Mouse (Mus musculus) MEL (cell line): ENCODE results near the gene Cdca5. TPM values are rescaled to one million over a fixed set of nuclear protein-coding genes. Genes with fewer than 3 reads are reported as not detected.

Experiments used
- DNase-seq: peaks from one replicate; pipeline ENCODE4 v3.0.0; 2011; ENCODE audit warnings: low read depth, low spot score
- H3K27ac ChIP-seq: 2 replicates; pipeline ENCODE4 v1.5.1; 2012; ENCODE audit warnings: low read depth, mild to moderate bottlenecking, control low read depth, low read length, moderate library complexity; ENCODE audit not compliant: control insufficient read depth
- H3K27me3 ChIP-seq, 2 experiments: fragments of 150-350 bp in 1 of 2; sonication (generic) in 1 of 2; 2 replicates each; pipeline ENCODE4 v1.6.1; 2012; ENCODE audit warnings: low read length in 2 of 2, mild to moderate bottlenecking in 2 of 2, improper control_type of control experiment in 1 of 2, moderate library complexity in 1 of 2; ENCODE audit not compliant: insufficient read depth in 2 of 2, control insufficient read depth in 1 of 2
- H3K36me3 ChIP-seq, 2 experiments: 2 replicates each; pipeline ENCODE4 v1.6.1; 2012 to 2014; ENCODE audit warnings: low read length in 2 of 2, improper control_type of control experiment in 1 of 2, inconsistent platforms in 1 of 2, mild to moderate bottlenecking in 1 of 2; ENCODE audit not compliant: insufficient read depth in 2 of 2, control insufficient read depth in 1 of 2
- H3K4me1 ChIP-seq, 2 experiments: fragments of 150-350 bp in 1 of 2; sonication (generic) in 1 of 2; 2 replicates each; pipeline ENCODE4 v1.6.1; 2012; ENCODE audit warnings: low read length in 2 of 2, improper control_type of control experiment in 1 of 2, mild to moderate bottlenecking in 1 of 2; ENCODE audit not compliant: insufficient read depth in 2 of 2, control insufficient read depth in 1 of 2
- H3K4me3 ChIP-seq, 2 experiments: fragments of 150-350 bp in 1 of 2; sonication (generic) in 1 of 2; 2 replicates each; pipeline ENCODE4 v1.5.1; 2012; ENCODE audit warnings: low read depth in 2 of 2, low read length in 2 of 2, mild to moderate bottlenecking in 2 of 2, moderate library complexity in 2 of 2, control low read depth in 1 of 2, improper control_type of control experiment in 1 of 2; ENCODE audit not compliant: control insufficient read depth in 1 of 2, insufficient read depth in 1 of 2
- H3K79me2 ChIP-seq: 2 replicates; pipeline ENCODE4 v1.6.1; 2012; ENCODE audit warnings: mild to moderate bottlenecking, low read length, moderate library complexity; ENCODE audit not compliant: control insufficient read depth, poor library complexity, insufficient read depth
- H3K9ac ChIP-seq: 2 replicates; pipeline ENCODE4 v1.6.1; 2012; ENCODE audit warnings: low read depth, mild to moderate bottlenecking, control low read depth, low read length, moderate library complexity; ENCODE audit not compliant: control insufficient read depth, poor library complexity, severe bottlenecking
- H3K9me3 ChIP-seq: fragments of 150-350 bp; sonication (generic); replicated peaks from 2 replicates; pipeline ENCODE4 v1.6.1; 2012; ENCODE audit warnings: mild to moderate bottlenecking, low read length, improper control_type of control experiment, moderate library complexity; ENCODE audit not compliant: insufficient read depth
- BHLHE40 ChIP-seq: IDR thresholded peaks from 2 replicates; pipeline ENCODE4 v1.6.1; 2012; ENCODE audit warnings: low read depth, mild to moderate bottlenecking, inconsistent platforms, low read length, improper control_type of control experiment, borderline replicate concordance
- CHD1 ChIP-seq: IDR thresholded peaks from 2 replicates; pipeline ENCODE4 v1.6.1; 2012; ENCODE audit warnings: low read depth, mild to moderate bottlenecking, inconsistent platforms, low read length, improper control_type of control experiment
- CHD2 ChIP-seq: IDR thresholded peaks from 2 replicates; pipeline ENCODE4 v1.6.1; 2011; ENCODE audit warnings: low read length, improper control_type of control experiment
- CTCF ChIP-seq, 3 experiments: IDR thresholded peaks in 2 of 3; conservative IDR thresholded peaks in 1 of 3; 2 replicates each; pipeline ENCODE4 v1.5.1; 2011 to 2012; ENCODE audit warnings: low read length in 3 of 3, low read depth in 2 of 3, mild to moderate bottlenecking in 2 of 3, improper control_type of control experiment in 1 of 3, inconsistent platforms in 1 of 3, mixed read lengths in 1 of 3, moderate library complexity in 1 of 3; ENCODE audit not compliant: control insufficient read depth in 1 of 3, insufficient read depth in 1 of 3, poor library complexity in 1 of 3, severe bottlenecking in 1 of 3
- E2F4 ChIP-seq: IDR thresholded peaks from 2 replicates; pipeline ENCODE4 v1.6.1; 2011; ENCODE audit warnings: low read depth, low read length, improper control_type of control experiment, borderline replicate concordance
- EP300 ChIP-seq, 2 experiments: IDR thresholded peaks; 2 replicates each; pipeline ENCODE4 v1.6.1; 2011; ENCODE audit warnings: improper control_type of control experiment in 2 of 2, low read length in 2 of 2, low read depth in 1 of 2, mild to moderate bottlenecking in 1 of 2
- ETS1 ChIP-seq: IDR thresholded peaks from 2 replicates; pipeline ENCODE4 v1.6.1; 2012; ENCODE audit warnings: low read depth, mild to moderate bottlenecking, inconsistent platforms, low read length, improper control_type of control experiment, moderate library complexity
- JUND ChIP-seq: IDR thresholded peaks from 2 replicates; pipeline ENCODE4 v1.6.1; 2011; ENCODE audit warnings: low read depth, mild to moderate bottlenecking, improper control_type of control experiment, low read length
- KAT2A ChIP-seq: conservative IDR thresholded peaks from 2 replicates; pipeline ENCODE4 v1.6.1; 2012; ENCODE audit warnings: low read depth, low read length, improper control_type of control experiment, inconsistent platforms
- MAFK ChIP-seq: IDR thresholded peaks from 2 replicates; pipeline ENCODE4 v1.6.1; 2011; ENCODE audit warnings: low read depth, mild to moderate bottlenecking, low read length, improper control_type of control experiment, borderline replicate concordance
- MAX ChIP-seq: IDR thresholded peaks from 2 replicates; pipeline ENCODE4 v1.6.1; 2011; ENCODE audit warnings: low read length, improper control_type of control experiment
- MAZ ChIP-seq: IDR thresholded peaks from 2 replicates; pipeline ENCODE4 v1.6.1; 2012; ENCODE audit warnings: low read depth, mild to moderate bottlenecking, inconsistent platforms, low read length, improper control_type of control experiment
- MEF2A ChIP-seq: IDR thresholded peaks from 2 replicates; pipeline ENCODE4 v1.6.1; 2014; ENCODE audit warnings: low read depth, mild to moderate bottlenecking, inconsistent platforms, low read length, improper control_type of control experiment; ENCODE audit not compliant: poor library complexity, insufficient replicate concordance, severe bottlenecking; ENCODE audit errors: extremely low read depth
- MXI1 ChIP-seq: IDR thresholded peaks from 2 replicates; pipeline ENCODE4 v1.6.1; 2011; ENCODE audit warnings: mild to moderate bottlenecking, low read depth, low read length, improper control_type of control experiment
- MYB ChIP-seq: IDR thresholded peaks from 2 replicates; pipeline ENCODE4 v1.6.1; 2011; ENCODE audit warnings: mild to moderate bottlenecking, low read depth, low read length, improper control_type of control experiment
- MYC ChIP-seq: IDR thresholded peaks from 2 replicates; pipeline ENCODE4 v1.6.1; 2011; ENCODE audit warnings: low read depth, mild to moderate bottlenecking, low read length, improper control_type of control experiment, moderate library complexity
- NELFE ChIP-seq: IDR thresholded peaks from 2 replicates; pipeline ENCODE4 v1.6.1; 2011; ENCODE audit warnings: low read depth, low read length, improper control_type of control experiment
- NRF1 ChIP-seq: IDR thresholded peaks from 2 replicates; pipeline ENCODE4 v1.6.1; 2014; ENCODE audit warnings: low read depth, mild to moderate bottlenecking, inconsistent platforms, low read length, improper control_type of control experiment, moderate library complexity; ENCODE audit not compliant: poor library complexity, insufficient read depth, severe bottlenecking
- POLR2A ChIP-seq, 2 experiments: IDR thresholded peaks; 2 replicates each; pipeline ENCODE4 v1.6.1; 2011 to 2012; ENCODE audit warnings: low read length in 2 of 2, mild to moderate bottlenecking in 2 of 2, control low read depth in 1 of 2, improper control_type of control experiment in 1 of 2, low read depth in 1 of 2, moderate library complexity in 1 of 2; ENCODE audit not compliant: control insufficient read depth in 1 of 2, insufficient read depth in 1 of 2, poor library complexity in 1 of 2
- POLR2AphosphoS2 ChIP-seq: IDR thresholded peaks from 2 replicates; pipeline ENCODE4 v1.6.1; 2011; ENCODE audit warnings: low read length, improper control_type of control experiment
- POLR2AphosphoS5 ChIP-seq: IDR thresholded peaks from 2 replicates; pipeline ENCODE4 v1.6.1; 2012; ENCODE audit warnings: low read depth, borderline replicate concordance, mild to moderate bottlenecking, inconsistent platforms, low read length, moderate library complexity, mixed read lengths
- RAD21 ChIP-seq: IDR thresholded peaks from 2 replicates; pipeline ENCODE4 v1.6.1; 2011; ENCODE audit warnings: mild to moderate bottlenecking, low read depth, low read length, improper control_type of control experiment
- SIN3A ChIP-seq: IDR thresholded peaks from 2 replicates; pipeline ENCODE4 v1.6.1; 2012; ENCODE audit warnings: low read length, improper control_type of control experiment, inconsistent platforms
- TAL1 ChIP-seq: IDR thresholded peaks from 2 replicates; pipeline ENCODE4 v1.6.1; 2012; ENCODE audit warnings: mild to moderate bottlenecking, inconsistent platforms, low read length, moderate library complexity, mixed read lengths
- TBP ChIP-seq: IDR thresholded peaks from 2 replicates; pipeline ENCODE4 v1.8.0; 2011; ENCODE audit warnings: low read depth, low read length, improper control_type of control experiment
- TCF12 ChIP-seq: IDR thresholded peaks from 2 replicates; pipeline ENCODE4 v1.6.1; 2014; ENCODE audit warnings: low read depth, mild to moderate bottlenecking, inconsistent platforms, low read length, improper control_type of control experiment, moderate library complexity
- UBTF ChIP-seq: IDR thresholded peaks from 2 replicates; pipeline ENCODE4 v1.6.1; 2012; ENCODE audit warnings: low read depth, mild to moderate bottlenecking, inconsistent platforms, low read length, improper control_type of control experiment, moderate library complexity, borderline replicate concordance; ENCODE audit not compliant: insufficient read depth
- USF1 ChIP-seq: IDR thresholded peaks from 2 replicates; pipeline ENCODE4 v1.6.1; 2014; ENCODE audit warnings: low read depth, mild to moderate bottlenecking, inconsistent platforms, low read length, improper control_type of control experiment, moderate library complexity
- USF2 ChIP-seq, 2 experiments: IDR thresholded peaks; 2 replicates each; pipeline ENCODE4 v1.6.1; 2011 to 2012; ENCODE audit warnings: improper control_type of control experiment in 2 of 2, low read length in 2 of 2, borderline replicate concordance in 1 of 2, inconsistent platforms in 1 of 2, low read depth in 1 of 2, mild to moderate bottlenecking in 1 of 2; ENCODE audit not compliant: insufficient read depth in 1 of 2
- ZC3H11A ChIP-seq: IDR thresholded peaks from 2 replicates; pipeline ENCODE4 v1.6.1; 2012; ENCODE audit warnings: low read depth, mild to moderate bottlenecking, inconsistent platforms, low read length, improper control_type of control experiment
- ZMIZ1 ChIP-seq: IDR thresholded peaks from 2 replicates; pipeline ENCODE4 v1.6.1; 2012; ENCODE audit warnings: low read depth, mild to moderate bottlenecking, inconsistent platforms, low read length, improper control_type of control experiment, moderate library complexity
- ZNF384 ChIP-seq: IDR thresholded peaks from 2 replicates; pipeline ENCODE4 v1.6.1; 2012; ENCODE audit warnings: low read depth, mild to moderate bottlenecking, inconsistent platforms, low read length, improper control_type of control experiment
- polyA plus RNA-seq, 2 experiments: library from polyadenylated mRNA; stranded (reverse) in 1 of 2; unstranded in 1 of 2; fragments of >175 nt in 1 of 2; fragments of >200 nt in 1 of 2; gene quantifications; 2 replicates each; pipeline versions ENCODE4 v1.2.1 to v1.2.4; 2012; ENCODE audit warnings: low replicate concordance in 2 of 2, low read depth in 1 of 2; ENCODE audit not compliant: insufficient read length in 2 of 2, insufficient read depth in 1 of 2, missing spikeins in 1 of 2
- total RNA-seq: library from RNA; depleted of rRNA; stranded (reverse); fragments of 300-350 nt; gene quantifications from 2 replicates; pipeline ENCODE4 v1.2.3, GENCODE M21; 2012

The Cdca5 gene
- total and polyA plus RNA-seq, 3 experiments = 48.5 to 56.5 TPM; not detected in 1

DNA sequence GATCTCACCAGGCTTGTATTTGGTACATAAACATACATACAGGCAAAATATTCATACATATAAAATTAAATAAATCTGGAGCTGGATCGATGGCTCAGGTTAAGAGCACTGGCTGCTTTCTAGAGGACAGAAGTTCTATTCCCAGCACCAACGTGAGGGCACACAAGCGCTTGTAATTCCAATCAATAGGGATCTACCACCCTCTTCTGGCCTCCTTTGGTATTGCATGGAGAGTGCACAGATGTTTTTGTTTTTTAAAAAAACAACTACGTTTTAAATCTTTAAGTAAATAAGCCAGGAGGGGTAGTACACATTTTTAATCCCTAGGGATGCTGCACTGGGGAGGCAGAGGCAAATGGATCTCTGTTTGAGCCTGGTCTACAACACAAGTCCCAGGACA lies 41.5 kb downstream of the Cdca5 start (continued):
- TF ChIP-seq MYB (no peak), MEF2A (no peak), TCF12 (no peak), POLR2AphosphoS5 (no peak)

DNA sequence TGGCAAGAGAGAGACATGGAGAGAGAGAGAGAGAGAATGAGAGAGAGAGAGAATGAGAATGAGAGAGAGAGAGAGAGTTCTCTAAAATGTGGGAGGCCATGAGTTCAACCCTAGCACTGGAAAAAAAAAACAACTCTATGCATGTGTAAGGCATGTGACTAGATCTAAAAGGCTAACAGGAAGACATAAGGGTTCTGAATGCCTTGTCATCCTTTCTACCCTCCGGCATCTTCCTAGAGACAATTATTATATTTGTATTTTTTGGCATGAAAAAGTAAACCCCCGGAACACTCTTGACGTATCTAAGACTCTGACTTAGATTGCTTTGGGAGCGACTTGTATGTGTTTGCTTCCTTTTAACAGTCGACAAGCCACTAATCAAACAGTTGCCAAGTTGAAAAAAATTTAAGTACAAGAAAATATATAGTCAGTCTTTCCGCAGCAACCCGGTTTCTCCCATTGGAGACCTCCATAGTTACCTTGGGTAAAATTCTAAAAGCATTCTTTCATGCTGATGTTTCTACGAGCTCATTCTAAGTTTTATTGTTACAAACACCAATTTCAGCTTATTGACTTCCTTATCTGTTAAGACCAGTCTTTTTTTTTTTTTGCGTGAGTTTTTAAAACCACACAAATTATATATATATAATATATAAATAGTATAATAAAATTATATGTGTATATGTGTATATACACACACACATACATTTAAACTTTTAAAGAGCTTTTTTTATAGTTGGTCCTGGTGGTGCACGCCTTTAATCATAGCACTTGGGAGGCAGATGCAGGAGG lies 42.2 kb downstream of the Cdca5 start:
- H3K27ac ChIP-seq = peak overlapping the region; percentile 93

DNA sequence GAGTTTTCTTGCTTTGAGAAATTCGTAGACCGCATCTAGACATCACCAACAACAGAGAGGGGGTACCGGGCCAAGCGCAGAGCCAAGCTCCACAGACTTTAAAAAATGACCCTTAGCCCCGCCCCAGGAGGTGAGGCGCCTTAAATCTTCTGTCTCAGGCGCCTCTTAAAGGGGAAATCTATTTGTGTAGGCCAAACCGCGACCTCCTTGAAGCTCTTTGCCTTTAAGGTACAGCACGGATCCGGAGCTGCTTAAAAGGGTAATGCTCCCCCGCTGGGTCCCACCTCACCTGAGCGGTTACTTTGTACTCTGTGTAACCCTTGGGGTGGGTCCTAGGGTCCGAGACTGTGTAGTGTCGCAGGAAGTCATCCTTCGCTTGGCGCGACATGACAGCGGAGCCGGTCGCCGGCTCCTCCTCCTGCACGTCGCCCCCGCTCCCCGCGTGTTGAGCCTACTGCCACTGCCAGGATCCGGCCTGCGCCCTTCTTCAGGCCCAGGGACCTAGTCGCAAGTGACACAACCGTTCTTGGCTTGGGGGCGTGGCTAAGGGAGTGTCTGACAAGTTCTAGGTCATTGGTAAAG lies 43.1 kb downstream of the Cdca5 start, which contains the start of gene Snx15:
Snx15 (minus strand) TSS at position 545 of the 582 bp plus-strand sequence.
- H3K9ac ChIP-seq = peak within 1 kb of the TSS; percentile 87
- peak within 1 kb of the TSS; percentile 93 for H3K27ac ChIP-seq
- H3K36me3 ChIP-seq = peaks cover 0 to 22% of the 10 kb centered on the region in 2 experiments; a peak in 2 of 4 replicates
- no peaks in the 10 kb centered on the region for H3K27me3 ChIP-seq
- no peaks in the 10 kb centered on the region for H3K9me3 ChIP-seq
- peak within 1 kb of the TSS; percentile 57 to 82 for H3K4me3 ChIP-seq
- H3K79me2 ChIP-seq = peaks cover 1% of the 10 kb centered on the region; the same call in 1 of the 2 replicates
- DNase-seq = peak; percentile 99
- H3K4me1 ChIP-seq = peaks cover 9 to 34% of the 10 kb centered on the region in 2 experiments; a peak in 3 of 4 replicates
- TF ChIP-seq TAL1 (no peak), NRF1 (no peak), BHLHE40 (peak; percentile 5; the same call in 1 of the 2 replicates), NELFE (peak; percentile 40), POLR2AphosphoS2 (no peak), EP300 (IDR thresholded peaks at IDR 0.05; ENCODE audit: low read depth in 1 of 2, low read length in 2 of 2) (no peak), CHD1 (no peak), USF1 (no peak), MEF2A (no peak), E2F4 (no peak; the same call in 1 of the 2 replicates), MYC (0 out of 2 replicates have a peak, but pooled peaks have one; percentile 16), TBP (peak; percentile 67), TCF12 (0 out of 2 replicates have a peak, but pooled peaks have one; percentile 13)

More for the DNA sequence above, 42.2 kb downstream of the Cdca5 start:
- Histone ChIP-seq H3K36me3 (peaks cover 0 to 17% of the 10 kb centered on the region in 2 experiments; a peak in 2 of 4 replicates), H3K4me3 (peak overlapping the region; percentile 57 to 82), H3K9me3 (no peaks in the 10 kb centered on the region), H3K9ac (peak overlapping the region; percentile 87), H3K27me3 (no peaks in the 10 kb centered on the region), H3K79me2 (peaks cover 1% of the 10 kb centered on the region; the same call in 1 of the 2 replicates), H3K4me1 (peaks cover 3 to 26% of the 10 kb centered on the region in 2 experiments; a peak in 3 of 4 replicates)
- no peak for TF ChIP-seq MAFK
- TF ChIP-seq MYC = no peak
- TF ChIP-seq KAT2A = no peak
- TF ChIP-seq RAD21 = no peak
- peak; percentile 91; the same call in 1 of the 2 replicates for TF ChIP-seq CHD1
- no peak for TF ChIP-seq USF2 (IDR thresholded peaks at IDR 0.05; ENCODE audit: borderline replicate concordance in 1 of 2, insufficient read depth in 1 of 2, low read depth in 1 of 2, low read length in 2 of 2)
- TF ChIP-seq JUND = no peak
- TF ChIP-seq NELFE = peak; percentile 11; the same call in 1 of the 2 replicates
- no peak for TF ChIP-seq MAZ
- TF ChIP-seq CHD2 = no peak
- 0 out of 2 replicates have a peak, but pooled peaks have one; percentile 24 for TF ChIP-seq ZMIZ1
- peak; percentile 62 for TF ChIP-seq ZNF384
- TF ChIP-seq ZC3H11A = no peak
- no peak for TF ChIP-seq POLR2A (IDR thresholded peaks at IDR 0.05; ENCODE audit: control insufficient read depth in 1 of 2, insufficient read depth in 1 of 2, low read depth in 1 of 2, low read length in 2 of 2, poor library complexity in 1 of 2)
- TF ChIP-seq CTCF (IDR thresholded peaks at IDR 0.05 in 2 of 3, conservative IDR thresholded peaks at IDR 0.05 in 1 of 3; ENCODE audit: control insufficient read depth in 1 of 3, insufficient read depth in 1 of 3, low read depth in 2 of 3, low read length in 3 of 3, poor library complexity in 1 of 3, severe bottlenecking in 1 of 3) = no peak
- no peak for TF ChIP-seq UBTF
- TF ChIP-seq MXI1 = peak; percentile 81
- peak; percentile 68 for TF ChIP-seq USF1
- 0 out of 2 replicates have a peak, but pooled peaks have one; percentile 11 for TF ChIP-seq ETS1
- TF ChIP-seq MEF2A = no peak
- TF ChIP-seq MAX = peak; percentile 72
- peak; percentile 71 for TF ChIP-seq SIN3A
- TF ChIP-seq MYB = no peak
- DNase-seq = peak; percentile 49
